Mouse (Mus musculus): ENCODE data around the gene Arid4a.

DNA sequence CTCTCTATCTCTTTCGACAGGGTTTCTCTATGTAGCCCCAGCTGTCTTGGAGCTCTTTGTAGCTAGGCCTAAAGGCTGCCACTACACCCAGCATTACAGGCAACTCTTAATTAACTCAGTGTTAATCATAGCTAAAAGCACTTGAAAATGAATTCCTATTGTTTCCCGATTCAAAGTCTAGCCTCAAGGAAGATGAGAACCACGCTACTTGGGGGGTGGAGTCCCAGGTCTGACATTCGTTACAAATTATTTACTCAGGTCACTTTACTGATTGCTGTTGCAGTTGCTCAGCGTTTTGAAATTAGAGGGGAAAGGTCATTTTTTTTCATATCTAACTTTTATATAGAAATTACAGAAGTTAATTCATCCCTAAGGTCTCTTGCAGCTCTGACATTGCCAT lies 119.8 kb downstream of the Arid4a start:
- no peak for TF ChIP-seq CTCF (conservative IDR thresholded peaks at IDR 0.05; ENCODE audit: low read length)
- TF ChIP-seq POU5F1 (IDR thresholded peaks at IDR 0.05; ENCODE audit: borderline replicate concordance, low read length) = no peak

Data from E14TG2a.4 (cell line).